Mouse (Mus musculus): ENCODE data around the gene Gtpbp6. TPM values are rescaled to one million over a fixed set of nuclear protein-coding genes. Genes with fewer than 3 reads are reported as not detected.
"Not testable (repeated sequence)": the region's sequence is repeated elsewhere in the genome, so short reads cannot be mapped to it uniquely, and the experiment has no call there.

Gtpbp6 gene
- total RNA-seq, 2 experiments from 2014 or later, result 32.3 to 33.6 TPM

- DNase-seq, result no peak
These were observed 8.1 kb downstream of the Gtpbp6 start, which contains the start of gene Plcxd1 for GRCm38 (mm10) chr5:110099656-110100580. TSS of gene Plcxd1 (plus strand) at chr5:110099969.

DNA sequence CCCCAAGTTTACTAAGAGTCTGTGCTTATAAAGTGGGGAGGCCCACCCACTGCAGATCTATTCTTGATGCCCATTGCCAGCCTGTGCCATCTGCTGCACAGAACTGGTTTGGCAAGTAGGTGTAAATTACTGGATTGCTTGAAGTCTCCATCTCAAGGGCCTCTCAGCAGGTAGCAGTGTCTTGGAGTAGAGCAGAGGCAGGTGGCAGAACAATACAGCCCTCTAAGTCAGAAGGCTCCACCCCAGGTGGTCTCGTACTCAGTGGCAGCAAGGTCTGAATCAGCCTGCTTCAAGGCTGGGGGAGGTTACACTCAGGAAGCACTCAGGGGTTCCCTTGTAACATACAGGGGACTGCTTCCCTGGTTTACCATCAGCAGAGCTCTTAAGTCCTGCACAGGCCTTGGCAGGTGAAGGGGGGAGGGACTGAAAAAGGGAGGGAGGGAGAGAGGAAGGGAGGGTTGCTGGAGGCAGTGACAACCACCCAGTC lies 9.0 kb downstream of the Gtpbp6 start:
- DNase-seq, result no peak

DNA sequence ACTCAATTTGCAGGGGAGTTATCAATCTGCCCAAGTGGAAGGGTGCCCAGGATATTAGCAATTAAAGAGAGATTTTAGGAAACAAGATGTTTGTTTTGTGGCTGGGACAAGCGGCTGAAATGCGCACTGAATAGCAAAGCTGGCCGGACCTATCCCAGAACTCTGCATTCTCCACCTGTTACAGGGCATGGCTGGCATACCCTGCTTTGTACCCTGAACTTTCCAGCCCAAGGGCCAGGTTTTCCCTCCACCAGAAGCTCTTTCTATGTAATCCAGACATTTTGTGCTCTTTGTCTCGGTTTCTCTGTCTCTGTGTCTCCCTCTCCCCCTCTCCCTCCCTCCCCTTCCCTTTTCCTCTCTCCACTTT lies 13.2 kb downstream of the Gtpbp6 start:
- no peak for DNase-seq

GRCm38 (mm10) chr5:110094030-110094846 lies 13.8 kb downstream of the Gtpbp6 start, which contains the start of gene Gm35315:
TSS of gene Gm35315 (minus strand) at chr5:110094420.
- DNase-seq, result peak; percentile 83

- DNase-seq, result no peak
These were observed 16.5 kb downstream of the Gtpbp6 start for GRCm38 (mm10) chr5:110091546-110091945.

DNA sequence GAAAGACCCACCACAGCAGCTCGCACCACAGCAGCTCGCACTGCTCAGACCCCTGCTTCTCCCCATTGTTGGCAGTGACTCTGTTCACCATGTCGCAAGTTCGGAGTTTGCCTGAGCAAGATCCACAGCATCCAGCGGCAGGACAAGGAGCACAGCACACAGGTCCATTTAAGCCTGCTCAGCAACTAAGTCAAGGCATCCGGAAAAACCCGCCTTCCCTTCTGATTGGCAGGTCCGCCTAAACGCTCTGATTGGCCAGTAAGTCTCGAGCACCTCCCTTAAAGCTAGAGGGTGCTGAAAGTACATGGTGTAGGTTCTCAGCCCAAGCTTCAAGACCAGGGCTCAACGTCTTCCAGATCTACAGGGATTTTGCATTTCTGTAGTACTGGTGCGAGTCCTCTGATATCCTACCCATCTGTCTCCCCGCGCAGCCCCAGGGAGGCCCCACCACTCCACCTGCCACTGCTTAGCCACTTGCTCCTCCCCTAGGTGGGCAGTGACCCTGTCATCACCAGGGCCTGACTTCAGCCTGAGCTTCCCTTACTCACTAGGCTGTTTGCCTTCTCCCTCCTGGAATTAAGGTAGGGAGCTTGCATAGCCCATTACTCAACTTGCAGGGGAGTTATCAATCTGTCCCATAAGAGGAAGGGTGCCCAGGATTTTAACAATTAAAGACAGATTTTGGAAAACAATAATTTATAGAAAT lies 21.7 kb downstream of the Gtpbp6 start:
- no peak for DNase-seq

DNA sequence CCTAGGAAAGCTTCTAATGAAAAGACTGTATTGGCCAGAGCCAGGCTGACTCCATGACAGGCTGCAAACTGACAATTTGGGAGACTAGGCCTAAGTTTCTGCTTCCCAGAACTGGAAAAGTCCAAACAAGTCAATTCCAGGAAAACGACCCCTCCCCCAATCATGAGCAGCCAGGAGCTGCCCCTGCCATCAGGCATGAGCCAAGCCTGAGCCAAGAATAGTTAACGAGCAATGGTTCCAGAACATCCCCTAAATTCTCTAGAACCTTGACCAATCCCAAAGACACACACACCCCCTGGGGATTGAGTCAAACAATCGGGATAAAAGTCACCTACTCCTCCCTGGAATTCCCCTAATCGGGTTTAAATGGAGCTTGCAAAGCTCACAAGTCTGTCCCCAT lies 25.0 kb downstream of the Gtpbp6 start:
- DNase-seq, result no peak

DNA sequence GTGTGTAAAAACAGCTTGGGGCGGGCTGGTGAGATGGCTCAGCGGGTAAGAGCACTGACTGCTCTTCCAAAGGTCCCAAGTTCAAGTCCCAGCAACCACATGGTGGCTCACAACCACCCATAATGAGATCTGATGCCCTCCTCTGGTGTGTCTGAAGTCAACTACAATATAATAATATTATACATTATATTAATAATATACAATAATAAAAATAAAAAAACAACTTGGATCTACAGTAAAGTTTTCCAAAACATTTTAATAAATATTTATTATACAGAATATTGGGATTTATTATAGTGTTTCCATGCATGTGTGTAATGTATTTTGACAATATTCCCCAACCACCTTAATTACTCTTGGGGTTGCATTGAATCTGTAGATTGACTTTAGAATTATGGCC lies 35.6 kb downstream of the Gtpbp6 start, which contains the start of gene Gm17655:
Gene Gm17655 (minus strand): TSS at position 101 of the 400 bp plus-strand sequence.
- not testable (repeated sequence) for DNase-seq

DNA sequence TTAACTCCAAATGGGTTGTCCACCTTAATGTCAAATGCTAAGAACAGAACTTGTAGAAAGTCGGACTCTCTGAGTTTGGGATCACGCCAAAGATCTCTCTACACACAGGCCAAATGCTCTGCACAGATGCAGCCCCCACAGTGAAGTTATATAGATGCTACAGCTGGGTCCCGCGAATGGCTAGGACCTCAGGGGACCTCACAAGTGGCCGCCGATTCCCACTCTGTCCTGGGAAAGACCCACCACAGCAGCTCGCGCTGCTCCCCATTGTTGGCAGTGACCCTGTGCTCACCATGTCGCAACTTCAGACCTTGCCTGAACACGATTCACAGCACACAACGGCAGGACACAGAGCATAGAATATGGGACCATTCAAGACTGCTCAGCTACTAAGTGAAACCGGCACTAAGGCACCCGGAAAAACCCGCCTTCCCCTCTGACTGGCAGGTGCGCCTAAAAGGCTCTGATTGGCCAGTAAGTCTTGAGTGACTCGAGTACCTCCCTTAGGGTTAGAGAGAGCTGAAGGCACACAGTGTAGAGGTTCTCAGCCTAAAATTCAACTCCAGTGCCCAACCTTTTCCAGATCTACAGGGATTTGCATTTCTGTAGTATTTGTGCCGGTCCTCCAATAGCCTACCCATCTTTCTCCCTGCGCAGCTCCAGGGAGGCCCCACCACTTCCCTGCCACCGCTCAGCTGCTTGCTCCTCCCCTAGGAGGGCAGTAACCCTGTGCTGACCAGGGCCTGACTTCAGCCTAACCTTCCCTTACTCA lies 50.2 kb downstream of the Gtpbp6 start:
- peak; percentile 84 for DNase-seq

Other genes starting within 250 kb of the Gtpbp6 start
- gene Gm15446, start 184.8 kb downstream of the Gtpbp6 start, total RNA-seq (2021), result 1 to 10 TPM; 4.5 to 5.2 TPM
- 10 to 100 TPM in 1 of 2 experiments, 1 to 10 TPM in 1; 9.3 to 11.2 TPM for gene Zfp932, start 111.7 kb downstream of the Gtpbp6 start, total RNA-seq (2021)
- gene Gm17655, start 35.7 kb downstream of the Gtpbp6 start, total RNA-seq (2021), result 1 to 10 TPM; 2.8 to 3.3 TPM
- not detected for gene Gm35315, start 13.8 kb downstream of the Gtpbp6 start, total RNA-seq (2021)
- gene Plcxd1, start 8.2 kb downstream of the Gtpbp6 start, total RNA-seq (2021), result not detected
- gene Zfp605, start 1.9 kb upstream of the Gtpbp6 start, total RNA-seq (2021), result 1 to 10 TPM; 2.7 to 3.1 TPM
- gene Chfr, start 27.6 kb upstream of the Gtpbp6 start, total RNA-seq (2021), result 10 to 100 TPM; 23.5 to 23.7 TPM
- gene Golga3, start 68.5 kb upstream of the Gtpbp6 start, total RNA-seq (2021), result 10 to 100 TPM; 35.5 to 38.7 TPM
- gene Ankle2, start 122.8 kb upstream of the Gtpbp6 start, total RNA-seq (2021), result 10 to 100 TPM; 27.9 to 29.8 TPM
- 10 to 100 TPM; 41.4 to 42.8 TPM for gene Pgam5, start 161.7 kb upstream of the Gtpbp6 start, total RNA-seq (2021)
- 10 to 100 TPM; 23.3 to 25.0 TPM for gene Pxmp2, start 178.0 kb upstream of the Gtpbp6 start, total RNA-seq (2021)
- 10 to 100 TPM; 20.9 to 22.0 TPM for gene Pole, start 178.1 kb upstream of the Gtpbp6 start, total RNA-seq (2021)
- gene P2rx2, start 235.0 kb upstream of the Gtpbp6 start, total RNA-seq (2021), result not detected
- gene Lrcol1, start 236.5 kb upstream of the Gtpbp6 start, total RNA-seq (2021), result not detected